Mouse (Mus musculus) CD4-positive, CD25-positive, alpha-beta regulatory T cell, adult 2 months (primary cell): Measurements from ENCODE around the gene Prss22.

ENCODE experiments used
- DNase-seq: peaks from one replicate; pipeline ENCODE4 v3.0.0-alpha.2; 2012; ENCODE audit warnings: low read depth, low spot score

The Prss22 gene

GRCm38 (mm10) chr17:23997901-23998300, at the start of gene Prss22:
TSS of gene Prss22 (minus strand) at chr17:23998100.
- DNase-seq = no peak

- no peak for DNase-seq
Observed at GRCm38 (mm10) chr17:24046026-24046425, 48.1 kb upstream of the Prss22 start.

- no peak for DNase-seq
Observed at GRCm38 (mm10) chr17:24045608-24046007, 47.7 kb upstream of the Prss22 start.

GRCm38 (mm10) chr17:24044482-24044881, 46.6 kb upstream of the Prss22 start:
- DNase-seq = no peak

GRCm38 (mm10) chr17:24037844-24038243, 39.9 kb upstream of the Prss22 start, which contains the start of gene Prss27:
TSS of gene Prss27 (plus strand) at chr17:24038144.
- DNase-seq = no peak

GRCm38 (mm10) chr17:24037360-24037759, 39.5 kb upstream of the Prss22 start:
- DNase-seq = no peak

GRCm38 (mm10) chr17:24036954-24037353, 39.1 kb upstream of the Prss22 start:
- DNase-seq = no peak

- no peak for DNase-seq
Observed at GRCm38 (mm10) chr17:24035087-24035486, 37.2 kb upstream of the Prss22 start.

GRCm38 (mm10) chr17:24030551-24030950, 32.7 kb upstream of the Prss22 start:
- no peak for DNase-seq

GRCm38 (mm10) chr17:24029477-24029876, 31.6 kb upstream of the Prss22 start:
- no peak for DNase-seq

- DNase-seq = no peak
Observed at GRCm38 (mm10) chr17:24021375-24022199, 23.7 kb upstream of the Prss22 start.

- no peak for DNase-seq
Observed at GRCm38 (mm10) chr17:24020696-24021095, 22.8 kb upstream of the Prss22 start.

- peak; percentile 39 for DNase-seq
Observed at GRCm38 (mm10) chr17:24015727-24016126, 17.8 kb upstream of the Prss22 start.

- DNase-seq = no peak
Observed at GRCm38 (mm10) chr17:24014433-24014965, 16.6 kb upstream of the Prss22 start.

GRCm38 (mm10) chr17:24012921-24013320, 15.0 kb upstream of the Prss22 start:
- DNase-seq = no peak

GRCm38 (mm10) chr17:24009617-24010016, 11.7 kb upstream of the Prss22 start:
- DNase-seq = no peak

GRCm38 (mm10) chr17:24008105-24008504, 10.2 kb upstream of the Prss22 start:
- no peak for DNase-seq

- no peak for DNase-seq
Observed at GRCm38 (mm10) chr17:24007391-24007790, 9.5 kb upstream of the Prss22 start.

GRCm38 (mm10) chr17:24006930-24007329, 9.0 kb upstream of the Prss22 start:
- DNase-seq = no peak

GRCm38 (mm10) chr17:24005049-24005448, 7.1 kb upstream of the Prss22 start:
- no peak for DNase-seq

GRCm38 (mm10) chr17:24004071-24004665, 6.3 kb upstream of the Prss22 start:
- DNase-seq = no peak

- DNase-seq = no peak
Observed at GRCm38 (mm10) chr17:24000404-24000803, 2.5 kb upstream of the Prss22 start.

- DNase-seq = no peak
Observed at GRCm38 (mm10) chr17:23998383-23998782, 483 bp upstream of the Prss22 start.
